Mouse (Mus musculus) stomach, embryonic 15.5 days (tissue): ENCODE results near the gene Gnao1. TPM values are rescaled to one million over a fixed set of nuclear protein-coding genes. Genes with fewer than 3 reads are reported as not detected.

ENCODE experiments used
- ATAC-seq: fragments of 200-750 bp; cut with Nextera tagmentation; 2 replicates; pipeline ENCODE4 v1.8.0; 2017; ENCODE audit warnings: low read depth, moderate number of reproducible peaks, moderate TSS enrichment; ENCODE audit not compliant: insufficient read depth, low FRiP score
- H3K27ac ChIP-seq: fragments of 300-500 bp; sonication (generic); 2 replicates; pipeline ENCODE4 v1.5.1; 2015; ENCODE audit warnings: mild to moderate bottlenecking, inconsistent platforms
- H3K27me3 ChIP-seq: fragments of 300-500 bp; sonication (generic); replicated peaks from 2 replicates; pipeline ENCODE4 v1.6.1; 2015; ENCODE audit warnings: inconsistent platforms
- H3K36me3 ChIP-seq: fragments of 300-500 bp; sonication (generic); 2 replicates; pipeline ENCODE4 v1.6.1; 2015; ENCODE audit warnings: inconsistent platforms
- H3K4me1 ChIP-seq: fragments of 300-500 bp; sonication (generic); 2 replicates; pipeline ENCODE4 v1.6.1; 2015; ENCODE audit warnings: inconsistent platforms
- H3K4me2 ChIP-seq: fragments of 300-500 bp; sonication (generic); 2 replicates; pipeline ENCODE4 v1.6.1; 2015; ENCODE audit warnings: mild to moderate bottlenecking, inconsistent platforms
- H3K4me3 ChIP-seq: fragments of 300-500 bp; sonication (generic); replicated peaks from 2 replicates; pipeline ENCODE4 v1.5.1; 2015; ENCODE audit warnings: inconsistent platforms
- H3K9ac ChIP-seq: fragments of 300-500 bp; sonication (generic); 2 replicates; pipeline ENCODE4 v1.6.1; 2015; ENCODE audit warnings: inconsistent platforms
- H3K9me3 ChIP-seq: fragments of 300-500 bp; sonication (generic); 2 replicates; pipeline ENCODE4 v1.6.1; 2016; ENCODE audit warnings: inconsistent platforms
- WGBS: fragments of 180-500 bp; shearing (Covaris S2); methylation state at CpG from one replicate; pipeline ENCODE4 v1.1.7; 2015; 5-methylcytosine and 5-hydroxymethylcytosine counted together
- polyA plus RNA-seq: library from polyadenylated mRNA; unstranded; fragments of >200 nt; fragmentation: Nextera tagmentation; extraction: Ambion mirVana; gene quantifications from 2 replicates; pipeline ENCODE4 v1.2.1, GENCODE M21; 2015

Gene Gnao1
- polyA plus RNA-seq, 1 experiment from 2014 or later = 14.9 TPM

GRCm38 (mm10) chr8:93968293-93968692, 158.5 kb downstream of the Gnao1 start:
- WGBS = 56% methylated on average over 6 of the region's 6 CpGs
- ATAC-seq = peak; percentile 51; the same call in 1 of the 2 replicates
- no peak overlapping the region for H3K27ac ChIP-seq

GRCm38 (mm10) chr8:93969626-93970340, 160.0 kb downstream of the Gnao1 start:
- Histone ChIP-seq H3K9me3 (no peaks in the 10 kb centered on the region), H3K27me3 (no peaks in the 10 kb centered on the region), H3K4me1 (no peaks in the 10 kb centered on the region), H3K4me3 (no peak overlapping the region), H3K36me3 (peaks cover 23% of the 10 kb centered on the region), H3K27ac (no peak overlapping the region), H3K4me2 (no peak overlapping the region), H3K9ac (no peak overlapping the region)
- no peak for ATAC-seq
- 72% methylated on average over 7 of the region's 7 CpGs for WGBS

More at GRCm38 (mm10) chr8:93968293-93968692, 158.5 kb downstream of the Gnao1 start:
- no peak overlapping the region for H3K4me3 ChIP-seq
- no peaks in the 10 kb centered on the region for H3K9me3 ChIP-seq
- H3K4me1 ChIP-seq = no peaks in the 10 kb centered on the region
- no peak overlapping the region for H3K9ac ChIP-seq
- peaks cover 14% of the 10 kb centered on the region for H3K36me3 ChIP-seq
- no peak overlapping the region for H3K4me2 ChIP-seq
- H3K27me3 ChIP-seq = no peaks in the 10 kb centered on the region

DNA sequence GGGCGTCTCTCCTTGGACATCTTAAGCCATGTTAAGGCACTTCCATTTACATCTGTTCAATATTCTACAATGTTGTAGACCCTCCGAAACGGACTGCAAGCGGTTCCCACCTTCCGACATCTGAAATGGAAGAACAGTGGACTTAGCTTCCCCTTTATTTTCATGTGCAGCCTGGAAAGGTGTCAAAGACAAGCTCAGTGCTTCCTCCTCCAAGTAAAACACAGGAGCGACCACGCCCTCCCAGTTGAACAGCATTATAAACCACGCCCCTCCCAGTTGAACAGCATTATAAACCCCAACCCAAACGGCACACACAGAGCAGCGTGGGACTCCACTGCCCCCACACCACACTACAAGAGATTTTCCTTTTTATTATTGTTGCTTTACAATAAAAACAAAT, 161.7 kb downstream of the Gnao1 start:
- Histone ChIP-seq H3K36me3 (peaks cover 38% of the 10 kb centered on the region), H3K4me2 (no peak overlapping the region), H3K27ac (no peak overlapping the region), H3K9me3 (no peaks in the 10 kb centered on the region), H3K4me3 (no peak overlapping the region), H3K27me3 (no peaks in the 10 kb centered on the region), H3K9ac (no peak overlapping the region), H3K4me1 (no peaks in the 10 kb centered on the region)
- 90% methylated on average over 10 of the region's 10 CpGs for WGBS
- no peak for ATAC-seq

GRCm38 (mm10) chr8:93972211-93972610, 162.4 kb downstream of the Gnao1 start:
- no peak overlapping the region for H3K4me3 ChIP-seq
- H3K27me3 ChIP-seq = no peaks in the 10 kb centered on the region
- no peak overlapping the region for H3K9ac ChIP-seq
- peaks cover 39% of the 10 kb centered on the region for H3K36me3 ChIP-seq
- H3K9me3 ChIP-seq = no peaks in the 10 kb centered on the region
- H3K27ac ChIP-seq = no peak overlapping the region
- 95% methylated on average over 5 of the region's 5 CpGs for WGBS
- ATAC-seq = no peak
- no peaks in the 10 kb centered on the region for H3K4me1 ChIP-seq
- H3K4me2 ChIP-seq = no peak overlapping the region

DNA sequence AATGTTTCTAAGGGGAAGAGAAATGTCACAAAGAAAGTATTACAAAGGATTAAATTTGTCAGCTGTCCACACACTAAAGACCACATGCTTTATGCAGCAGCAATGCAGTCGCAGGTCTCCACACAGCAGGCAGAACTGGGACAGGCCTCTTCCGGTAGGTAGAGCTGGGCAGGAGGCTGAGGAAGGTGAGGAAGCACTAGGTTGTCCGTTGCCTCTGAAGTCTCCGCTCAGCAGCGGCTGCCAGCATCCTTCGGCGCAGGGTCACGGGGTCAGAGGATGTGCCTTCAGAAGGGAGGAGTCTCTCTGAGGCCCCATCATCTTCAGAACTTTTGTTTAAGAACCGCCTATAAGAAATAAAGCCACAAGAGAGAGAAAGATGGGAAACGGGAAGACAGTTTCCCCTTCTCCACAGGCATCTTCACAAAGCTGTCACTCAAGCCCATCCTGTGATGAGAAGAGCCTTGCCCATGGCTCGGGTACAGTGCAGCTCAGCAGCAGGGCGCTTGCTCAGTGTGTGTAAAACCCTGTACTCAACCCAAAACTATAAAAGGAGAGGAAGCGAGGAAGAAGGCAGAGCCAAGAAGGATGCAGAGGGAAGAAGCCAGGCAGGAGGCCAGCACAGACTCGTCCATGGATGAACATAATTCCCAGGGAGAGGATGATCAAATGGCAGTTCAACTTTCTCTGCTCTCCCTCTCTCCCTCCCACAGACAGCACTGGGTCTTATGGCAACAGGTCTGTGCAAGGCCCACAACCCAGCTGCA, 163.4 kb downstream of the Gnao1 start:
- no peak overlapping the region for H3K27ac ChIP-seq
- no peaks in the 10 kb centered on the region for H3K27me3 ChIP-seq
- peaks cover 44% of the 10 kb centered on the region for H3K36me3 ChIP-seq
- no peaks in the 10 kb centered on the region for H3K4me1 ChIP-seq
- H3K4me3 ChIP-seq = no peak overlapping the region
- H3K9ac ChIP-seq = no peak overlapping the region
- H3K4me2 ChIP-seq = no peak overlapping the region
- H3K9me3 ChIP-seq = no peaks in the 10 kb centered on the region
- ATAC-seq = no peak
- WGBS = 81% methylated on average over 14 of the region's 14 CpGs

- ATAC-seq = no peak
- Histone ChIP-seq H3K9ac (no peak overlapping the region), H3K4me2 (no peak overlapping the region), H3K27me3 (no peaks in the 10 kb centered on the region), H3K9me3 (no peaks in the 10 kb centered on the region), H3K36me3 (peaks cover 51% of the 10 kb centered on the region), H3K27ac (no peak overlapping the region), H3K4me1 (no peaks in the 10 kb centered on the region), H3K4me3 (no peak overlapping the region)
- WGBS = 90% methylated on average over 13 of the region's 13 CpGs
These were observed 164.1 kb downstream of the Gnao1 start for GRCm38 (mm10) chr8:93973831-93974375.

DNA sequence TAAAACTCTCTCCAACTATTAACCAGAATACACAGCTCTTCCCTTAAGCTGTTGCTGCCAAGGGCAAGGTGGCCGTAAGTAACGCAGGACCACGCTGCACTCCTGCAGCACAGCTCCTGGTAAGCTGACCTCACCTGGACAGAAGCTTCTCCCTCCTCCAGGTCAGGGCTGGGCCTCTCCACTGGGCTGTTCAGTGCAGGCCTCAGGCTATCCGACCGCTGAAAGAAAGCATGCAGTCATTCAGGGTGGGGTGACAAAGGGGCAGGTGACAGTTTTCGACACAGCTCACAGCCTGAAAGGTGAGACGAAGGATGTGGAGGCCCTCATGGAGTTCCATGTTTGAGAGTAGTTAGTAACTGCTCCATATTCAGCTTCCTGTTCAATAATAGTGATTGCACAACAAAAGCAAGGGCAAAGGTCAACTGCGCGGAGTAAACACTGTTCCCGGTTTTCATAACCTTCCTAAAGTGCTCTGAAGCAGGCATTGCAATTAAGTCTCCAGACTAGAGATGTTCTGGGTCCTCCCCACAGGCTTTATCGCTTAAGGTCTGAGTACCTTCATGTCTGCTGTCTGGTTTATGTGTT, 164.9 kb downstream of the Gnao1 start:
- no peaks in the 10 kb centered on the region for H3K4me1 ChIP-seq
- no peak overlapping the region for H3K27ac ChIP-seq
- no peaks in the 10 kb centered on the region for H3K9me3 ChIP-seq
- H3K4me3 ChIP-seq = no peak overlapping the region
- peaks cover 54% of the 10 kb centered on the region for H3K36me3 ChIP-seq
- no peak for ATAC-seq
- H3K9ac ChIP-seq = no peak overlapping the region
- 71% methylated on average over 11 of the region's 11 CpGs for WGBS
- no peaks in the 10 kb centered on the region for H3K27me3 ChIP-seq
- H3K4me2 ChIP-seq = no peak overlapping the region

DNA sequence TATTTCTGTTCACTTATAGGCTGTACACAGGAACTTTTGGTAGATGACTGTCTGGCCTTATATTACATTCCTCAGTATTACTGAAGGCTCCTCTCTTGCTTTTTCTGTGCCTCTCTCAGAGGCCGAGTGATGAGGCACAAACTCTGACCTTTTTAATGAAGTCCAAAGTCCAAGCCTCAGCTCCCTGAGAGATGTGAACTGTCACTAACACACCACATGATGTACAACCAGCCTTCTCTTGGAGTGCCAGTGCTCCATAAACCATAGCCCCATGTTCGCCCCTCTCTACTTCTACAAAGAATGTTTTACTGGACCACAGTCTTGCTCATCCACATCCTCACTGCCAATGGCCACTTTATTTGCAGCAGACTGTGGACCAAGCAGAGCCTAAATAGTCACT, 165.6 kb downstream of the Gnao1 start:
- H3K9me3 ChIP-seq = no peaks in the 10 kb centered on the region
- WGBS = 93% methylated on average over 2 of the region's 2 CpGs
- peaks cover 60% of the 10 kb centered on the region for H3K36me3 ChIP-seq

GRCm38 (mm10) chr8:93976446-93977211, 166.9 kb downstream of the Gnao1 start:
- no peaks in the 10 kb centered on the region for H3K27me3 ChIP-seq
- WGBS = 88% methylated on average over 6 of the region's 6 CpGs
- H3K4me3 ChIP-seq = no peak overlapping the region
- no peak for ATAC-seq
- no peak overlapping the region for H3K4me2 ChIP-seq
- H3K9me3 ChIP-seq = no peaks in the 10 kb centered on the region
- no peaks in the 10 kb centered on the region for H3K4me1 ChIP-seq
- no peak overlapping the region for H3K9ac ChIP-seq
- no peak overlapping the region for H3K27ac ChIP-seq
- peaks cover 65% of the 10 kb centered on the region for H3K36me3 ChIP-seq

More for the DNA sequence above, 165.6 kb downstream of the Gnao1 start:
- H3K9ac ChIP-seq = no peak overlapping the region
- no peak overlapping the region for H3K4me2 ChIP-seq
- H3K4me3 ChIP-seq = no peak overlapping the region
- no peaks in the 10 kb centered on the region for H3K4me1 ChIP-seq
- no peaks in the 10 kb centered on the region for H3K27me3 ChIP-seq
- no peak for ATAC-seq
- no peak overlapping the region for H3K27ac ChIP-seq

GRCm38 (mm10) chr8:93980141-93980540, 170.4 kb downstream of the Gnao1 start:
- Histone ChIP-seq H3K4me2 (no peak overlapping the region), H3K9me3 (no peaks in the 10 kb centered on the region), H3K27me3 (no peaks in the 10 kb centered on the region), H3K9ac (no peak overlapping the region), H3K4me3 (no peak overlapping the region), H3K4me1 (no peaks in the 10 kb centered on the region), H3K36me3 (peaks cover 61% of the 10 kb centered on the region), H3K27ac (no peak overlapping the region)
- WGBS = 87% methylated on average over 4 of the region's 4 CpGs
- no peak for ATAC-seq

DNA sequence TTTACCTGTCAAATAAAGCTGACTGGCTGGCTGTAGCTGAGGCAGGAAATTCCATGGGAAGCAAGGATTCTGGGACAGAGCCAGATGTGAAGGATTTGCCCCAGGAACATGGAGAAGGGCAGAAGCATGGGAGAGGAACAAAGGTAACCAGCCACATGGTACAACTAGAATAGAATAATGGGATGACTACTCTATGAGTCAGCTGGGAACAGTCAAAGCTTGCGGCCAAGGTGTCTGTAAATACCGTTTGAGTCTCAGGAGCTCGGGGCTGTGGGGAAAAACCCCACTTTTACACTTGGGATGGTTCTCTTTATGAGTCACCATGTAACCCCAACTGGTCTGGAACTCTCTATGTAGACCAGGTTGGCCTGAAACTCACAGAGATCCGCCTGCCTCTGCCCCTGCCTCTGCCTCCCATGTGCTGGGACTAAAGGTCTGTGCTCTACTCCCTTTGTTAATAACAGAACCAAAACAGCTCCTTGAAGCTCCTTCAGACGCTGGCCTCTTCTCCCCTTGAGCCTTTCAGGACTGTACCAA, 172.0 kb downstream of the Gnao1 start:
- no peaks in the 10 kb centered on the region for H3K9me3 ChIP-seq
- 80% methylated on average over 5 of the region's 5 CpGs for WGBS
- no peaks in the 10 kb centered on the region for H3K27me3 ChIP-seq
- H3K4me3 ChIP-seq = no peak overlapping the region
- no peak overlapping the region for H3K9ac ChIP-seq
- no peaks in the 10 kb centered on the region for H3K4me1 ChIP-seq
- no peak for ATAC-seq
- no peak overlapping the region for H3K27ac ChIP-seq
- H3K4me2 ChIP-seq = no peak overlapping the region
- H3K36me3 ChIP-seq = peaks cover 52% of the 10 kb centered on the region
